Mouse (Mus musculus): Measurements from ENCODE around the gene Eif3g. TPM values are rescaled to one million over a fixed set of nuclear protein-coding genes. Genes with fewer than 3 reads are reported as not detected.
A peak's percentile ranks its signal among the peaks of the same experiment; 100 is the strongest.

The Eif3g gene
- polyA plus RNA-seq, 1 experiment from 2014 or later: 215 TPM

DNA sequence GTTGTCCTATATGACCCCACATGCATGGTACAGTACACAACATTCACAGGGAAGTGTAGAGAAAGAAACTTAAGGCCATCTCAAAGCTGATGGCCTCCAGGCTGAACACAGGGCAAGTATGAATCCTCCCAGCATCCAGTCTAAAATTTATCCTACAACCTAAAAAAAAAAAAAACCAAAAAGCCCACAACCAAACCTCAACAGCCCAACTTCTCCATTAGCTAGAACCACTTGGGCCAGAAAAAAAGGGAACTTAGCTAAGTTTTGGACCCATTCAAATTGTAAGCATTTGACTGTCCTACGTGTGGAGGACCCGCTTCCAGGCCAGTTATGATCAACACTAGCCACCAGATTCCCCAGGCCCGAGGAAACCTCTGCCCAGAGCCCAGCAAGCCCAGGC is 24.8 kb upstream of the Eif3g start:
- TF ChIP-seq CTCF (IDR thresholded peaks at IDR 0.05; ENCODE audit: low read depth) (no peak), EP300 (optimal IDR thresholded peaks at IDR 0.05) (no peak)
- 85% methylated on average over 3 of the region's 3 CpGs for WGBS
- Histone ChIP-seq H3K4me3 (ENCODE audit: low read depth, low read length) (no peak overlapping the region), H3K4me2 (replicated peaks; ENCODE audit: low read depth) (no peak overlapping the region), H3K36me3 (ENCODE audit: control insufficient read depth, insufficient read depth, low read length) (peaks cover 40% of the 10 kb centered on the region), H3K27ac (replicated peaks) (no peak overlapping the region), H3K27me3 (ENCODE audit: control insufficient read depth, insufficient read depth, low read length) (no peaks in the 10 kb centered on the region), H3K9ac (ENCODE audit: low read length) (no peak overlapping the region), H3K4me1 (replicated peaks; ENCODE audit: control insufficient read depth, insufficient read depth) (no peaks in the 10 kb centered on the region), H3K9me3 (ENCODE audit: control insufficient read depth, low read length) (no peaks in the 10 kb centered on the region)
- ATAC-seq (ENCODE audit: low FRiP score, low TSS enrichment) (no peak), DNase-seq (ENCODE audit: low spot score) (no peak)

DNA sequence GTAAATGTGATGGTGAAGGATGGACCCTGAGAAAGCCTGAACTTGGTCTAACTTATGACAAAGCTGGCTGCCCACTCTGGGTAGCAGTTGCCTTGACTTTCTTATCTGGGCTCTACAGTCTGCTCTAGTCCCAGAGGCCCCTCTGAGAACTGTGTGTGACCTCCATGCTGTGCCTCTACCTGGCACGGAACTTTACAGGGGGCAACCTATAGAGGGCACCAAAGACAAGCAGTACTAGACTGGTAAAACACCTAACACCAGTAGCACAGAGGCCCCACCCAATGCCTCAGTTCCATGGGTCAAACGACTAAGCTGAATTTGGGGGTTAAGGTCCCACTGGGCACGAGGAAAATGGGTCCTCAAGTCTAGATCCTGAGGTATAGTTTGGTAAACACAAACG is 17.7 kb upstream of the Eif3g start:
- TF ChIP-seq EP300 (optimal IDR thresholded peaks at IDR 0.05) (no peak), CTCF (IDR thresholded peaks at IDR 0.05; ENCODE audit: low read depth) (peak; percentile 71)
- DNase-seq (ENCODE audit: low spot score): peak; percentile 26
- Histone ChIP-seq H3K27ac (replicated peaks) (no peak overlapping the region), H3K9me3 (ENCODE audit: control insufficient read depth, low read length) (no peaks in the 10 kb centered on the region), H3K36me3 (ENCODE audit: control insufficient read depth, insufficient read depth, low read length) (peaks cover 44% of the 10 kb centered on the region), H3K4me3 (ENCODE audit: low read depth, low read length) (no peak overlapping the region), H3K4me2 (replicated peaks; ENCODE audit: low read depth) (no peak overlapping the region), H3K9ac (ENCODE audit: low read length) (no peak overlapping the region), H3K4me1 (replicated peaks; ENCODE audit: control insufficient read depth, insufficient read depth) (no peaks in the 10 kb centered on the region), H3K27me3 (ENCODE audit: control insufficient read depth, insufficient read depth, low read length) (no peaks in the 10 kb centered on the region)
- peak; percentile 52 for ATAC-seq (ENCODE audit: low FRiP score, low TSS enrichment)
- 83% methylated on average over 4 of the region's 4 CpGs for WGBS

DNA sequence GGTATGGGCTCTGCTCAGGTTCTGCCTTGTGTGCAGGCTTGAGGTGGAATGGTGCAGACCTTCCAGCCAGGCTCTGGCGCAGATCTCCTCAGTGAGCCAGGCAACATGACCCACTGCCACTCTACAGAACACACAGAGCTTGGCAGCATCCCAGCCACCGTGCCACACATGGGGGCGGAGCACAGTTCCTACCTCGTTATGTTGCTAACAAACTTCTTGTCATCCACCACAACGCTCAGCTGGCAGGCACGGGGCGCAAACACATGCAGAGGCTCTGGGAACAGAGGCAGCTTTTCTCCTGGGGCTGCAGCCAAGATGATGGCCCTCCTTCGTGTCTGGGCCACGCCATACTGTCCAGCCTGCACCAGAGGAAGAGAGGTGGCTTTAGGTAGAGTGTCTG is 11.5 kb upstream of the Eif3g start:
- H3K27me3 ChIP-seq (ENCODE audit: control insufficient read depth, insufficient read depth, low read length): no peaks in the 10 kb centered on the region
- 93% methylated on average over 9 of the region's 9 CpGs for WGBS
- no peak for DNase-seq (ENCODE audit: low spot score)
- ATAC-seq (ENCODE audit: low FRiP score, low TSS enrichment): no peak
- no peak overlapping the region for H3K27ac ChIP-seq (replicated peaks)
- no peak overlapping the region for H3K4me2 ChIP-seq (replicated peaks; ENCODE audit: low read depth)
- H3K4me3 ChIP-seq (ENCODE audit: low read depth, low read length): no peak overlapping the region
- H3K36me3 ChIP-seq (ENCODE audit: control insufficient read depth, insufficient read depth, low read length): peaks cover 32% of the 10 kb centered on the region
- no peaks in the 10 kb centered on the region for H3K9me3 ChIP-seq (ENCODE audit: control insufficient read depth, low read length)
- TF ChIP-seq CTCF (IDR thresholded peaks at IDR 0.05; ENCODE audit: low read depth) (no peak), EP300 (optimal IDR thresholded peaks at IDR 0.05) (no peak)
- H3K9ac ChIP-seq (ENCODE audit: low read length): no peak overlapping the region
- H3K4me1 ChIP-seq (replicated peaks; ENCODE audit: control insufficient read depth, insufficient read depth): no peaks in the 10 kb centered on the region

GRCm38 (mm10) chr9:20902174-20902491 is 3.7 kb upstream of the Eif3g start:
- Histone ChIP-seq H3K4me3 (ENCODE audit: low read depth, low read length) (no peak overlapping the region), H3K27ac (replicated peaks) (no peak overlapping the region), H3K4me1 (replicated peaks; ENCODE audit: control insufficient read depth, insufficient read depth) (0 out of 2 replicates have a peak, but pooled peaks cover 4% of the 10 kb centered on the region), H3K4me2 (replicated peaks; ENCODE audit: low read depth) (no peak overlapping the region), H3K27me3 (ENCODE audit: control insufficient read depth, insufficient read depth, low read length) (no peaks in the 10 kb centered on the region), H3K9ac (ENCODE audit: low read length) (no peak overlapping the region), H3K9me3 (ENCODE audit: control insufficient read depth, low read length) (no peaks in the 10 kb centered on the region), H3K36me3 (ENCODE audit: control insufficient read depth, insufficient read depth, low read length) (peaks cover 10% of the 10 kb centered on the region)
- peak; percentile 12; the same call in 1 of the 2 replicates for ATAC-seq (ENCODE audit: low FRiP score, low TSS enrichment)
- peak; percentile 26 for DNase-seq (ENCODE audit: low spot score)
- 23% methylated on average over 6 of the region's 6 CpGs for WGBS
- TF ChIP-seq CTCF (IDR thresholded peaks at IDR 0.05; ENCODE audit: low read depth): no peak
- no peak for TF ChIP-seq EP300 (optimal IDR thresholded peaks at IDR 0.05)

DNA sequence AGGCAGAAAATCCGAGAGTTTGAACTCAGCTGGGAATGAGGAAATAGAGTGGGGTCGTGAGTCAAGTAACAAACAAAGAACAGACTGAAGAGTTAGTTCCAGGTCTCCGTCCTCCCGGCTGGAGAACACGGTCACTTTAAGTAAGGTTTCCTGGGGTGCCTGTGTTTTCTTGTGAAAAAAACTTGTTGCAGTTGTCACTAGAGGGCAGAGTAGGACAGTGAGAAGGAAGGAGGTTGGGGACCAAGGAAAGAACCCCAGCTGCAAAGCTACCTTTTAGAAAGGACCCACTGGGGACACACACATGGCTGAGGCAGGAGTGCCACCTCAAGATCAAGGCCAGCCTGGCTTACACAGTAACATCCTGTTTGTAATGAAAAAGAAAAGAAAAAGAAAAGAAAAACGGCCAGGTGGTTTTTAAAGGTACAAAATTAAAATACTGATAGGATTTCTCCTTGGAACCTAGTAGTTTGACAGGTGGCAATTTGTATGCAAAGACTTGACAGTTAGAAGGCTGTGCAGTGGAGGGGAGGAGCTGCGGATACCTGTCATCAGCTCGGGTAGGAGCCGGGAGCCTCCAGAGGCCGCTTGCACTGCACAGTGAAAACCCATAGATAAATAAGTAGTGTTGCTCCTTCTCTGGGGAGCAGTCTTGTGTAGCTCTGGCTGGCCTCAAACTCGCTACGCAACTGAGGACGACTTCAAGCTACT is 3.2 kb upstream of the Eif3g start:
- H3K27me3 ChIP-seq (ENCODE audit: control insufficient read depth, insufficient read depth, low read length): no peaks in the 10 kb centered on the region
- no peak overlapping the region for H3K27ac ChIP-seq (replicated peaks)
- no peak overlapping the region for H3K4me3 ChIP-seq (ENCODE audit: low read depth, low read length)
- peak; percentile 14 for ATAC-seq (ENCODE audit: low FRiP score, low TSS enrichment)
- 0 out of 2 replicates have a peak overlapping the region, but pooled peaks have one; percentile 3 for H3K4me2 ChIP-seq (replicated peaks; ENCODE audit: low read depth)
- WGBS: 9% methylated on average over 13 of the region's 13 CpGs
- H3K36me3 ChIP-seq (ENCODE audit: control insufficient read depth, insufficient read depth, low read length): peaks cover 7% of the 10 kb centered on the region
- peak; percentile 27 for DNase-seq (ENCODE audit: low spot score)
- H3K9me3 ChIP-seq (ENCODE audit: control insufficient read depth, low read length): no peaks in the 10 kb centered on the region
- H3K9ac ChIP-seq (ENCODE audit: low read length): no peak overlapping the region
- TF ChIP-seq CTCF (IDR thresholded peaks at IDR 0.05; ENCODE audit: low read depth) (peak; percentile 86), EP300 (optimal IDR thresholded peaks at IDR 0.05) (no peak)
- H3K4me1 ChIP-seq (replicated peaks; ENCODE audit: control insufficient read depth, insufficient read depth): 0 out of 2 replicates have a peak, but pooled peaks cover 4% of the 10 kb centered on the region

DNA sequence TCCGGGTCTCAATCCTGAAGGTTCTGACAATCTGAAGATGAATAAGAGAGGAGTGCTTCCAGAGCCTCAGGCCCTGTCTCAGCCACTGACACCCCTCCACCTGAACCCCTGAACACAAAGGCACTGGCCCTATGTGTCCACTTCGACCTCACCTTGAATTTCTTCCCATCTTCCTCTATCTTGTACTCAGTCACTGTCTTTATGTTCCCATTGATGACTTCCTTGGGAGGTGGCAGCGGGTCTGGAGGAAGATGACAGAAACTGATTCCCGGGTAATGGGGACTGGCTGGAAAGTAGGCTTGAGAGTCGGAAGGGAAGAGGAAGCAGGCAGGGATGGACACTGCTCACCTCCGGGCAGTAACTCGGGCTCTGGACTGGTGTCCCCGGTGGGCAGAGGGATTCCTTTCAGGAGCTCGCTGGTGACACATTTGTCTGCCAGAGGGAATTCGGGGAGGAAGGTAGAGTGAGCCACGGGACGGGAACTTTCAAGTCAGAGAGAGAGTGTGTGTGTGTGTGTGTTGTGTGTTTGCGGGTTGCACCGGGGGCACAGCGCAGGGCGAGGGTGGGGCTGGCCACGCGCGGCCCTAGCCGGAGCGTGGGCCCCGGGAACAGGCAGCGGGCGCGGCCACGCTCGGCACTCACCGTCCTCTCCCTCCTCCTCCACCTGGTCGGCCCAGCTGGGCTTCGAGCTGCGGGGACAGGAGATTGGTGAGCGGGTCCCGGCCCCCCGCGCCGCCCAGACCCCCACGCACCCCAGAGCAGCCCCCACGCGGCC is 500 bp downstream of the Eif3g start:
- 4% methylated on average over 30 of the region's 39 CpGs for WGBS
- H3K9me3 ChIP-seq (ENCODE audit: control insufficient read depth, low read length): no peaks in the 10 kb centered on the region

More for the DNA sequence above, 500 bp downstream of the Eif3g start:
- Histone ChIP-seq H3K4me1 (replicated peaks; ENCODE audit: control insufficient read depth, insufficient read depth) (0 out of 2 replicates have a peak, but pooled peaks cover 4% of the 10 kb centered on the region), H3K36me3 (ENCODE audit: control insufficient read depth, insufficient read depth, low read length) (peaks cover 18% of the 10 kb centered on the region), H3K27me3 (ENCODE audit: control insufficient read depth, insufficient read depth, low read length) (no peaks in the 10 kb centered on the region), H3K4me3 (ENCODE audit: low read depth, low read length) (peak overlapping the region; percentile 93), H3K4me2 (replicated peaks; ENCODE audit: low read depth) (peak overlapping the region; percentile 95), H3K9ac (ENCODE audit: low read length) (peak overlapping the region; percentile 94), H3K27ac (replicated peaks) (peak overlapping the region; percentile 73)
- no peak for TF ChIP-seq CTCF (IDR thresholded peaks at IDR 0.05; ENCODE audit: low read depth)
- no peak for TF ChIP-seq EP300 (optimal IDR thresholded peaks at IDR 0.05)
- DNase-seq (ENCODE audit: low spot score) (no peak), ATAC-seq (ENCODE audit: low FRiP score, low TSS enrichment) (peak; percentile 76)

All from stomach, postnatal 0 days (tissue).